Mouse (Mus musculus): ENCODE results near the gene Snrpa1.

Gene Snrpa1

GRCm38 (mm10) chr7:66079364-66080230 lies 20.8 kb downstream of the Snrpa1 start, which contains the start of gene Selenos:
Gene Selenos (plus strand): TSS chr7:66079649.
- DNase-seq (ENCODE audit: low spot score): peak; percentile 96

GRCm38 (mm10) chr7:66080231-66080613 lies 21.4 kb downstream of the Snrpa1 start:
- DNase-seq (ENCODE audit: low spot score): no peak

- DNase-seq (ENCODE audit: low spot score): no peak
These were observed 25.0 kb downstream of the Snrpa1 start for GRCm38 (mm10) chr7:66083757-66084156.

- DNase-seq (ENCODE audit: low spot score): no peak
These were observed 25.7 kb downstream of the Snrpa1 start for GRCm38 (mm10) chr7:66084546-66084945.

GRCm38 (mm10) chr7:66087652-66088051 lies 28.8 kb downstream of the Snrpa1 start:
- peak; percentile 53 for DNase-seq (ENCODE audit: low spot score)

- DNase-seq (ENCODE audit: low spot score): no peak
These were observed 29.3 kb downstream of the Snrpa1 start for GRCm38 (mm10) chr7:66088077-66088476.

- DNase-seq (ENCODE audit: low spot score): no peak
These were observed 31.9 kb downstream of the Snrpa1 start for GRCm38 (mm10) chr7:66090676-66091190.

- no peak for DNase-seq (ENCODE audit: low spot score)
These were observed 32.8 kb downstream of the Snrpa1 start for GRCm38 (mm10) chr7:66091553-66091952.

GRCm38 (mm10) chr7:66092656-66093055 lies 33.9 kb downstream of the Snrpa1 start:
- DNase-seq (ENCODE audit: low spot score): no peak

- peak; percentile 29 for DNase-seq (ENCODE audit: low spot score)
These were observed 35.3 kb downstream of the Snrpa1 start for GRCm38 (mm10) chr7:66094141-66094540.

GRCm38 (mm10) chr7:66098803-66099202 lies 40.0 kb downstream of the Snrpa1 start:
- no peak for DNase-seq (ENCODE audit: low spot score)

GRCm38 (mm10) chr7:66101866-66102265 lies 43.1 kb downstream of the Snrpa1 start:
- DNase-seq (ENCODE audit: low spot score): no peak

GRCm38 (mm10) chr7:66104531-66104930 lies 45.7 kb downstream of the Snrpa1 start:
- no peak for DNase-seq (ENCODE audit: low spot score)

GRCm38 (mm10) chr7:66105771-66106170 lies 47.0 kb downstream of the Snrpa1 start:
- no peak for DNase-seq (ENCODE audit: low spot score)

- no peak for DNase-seq (ENCODE audit: low spot score)
These were observed 47.8 kb downstream of the Snrpa1 start for GRCm38 (mm10) chr7:66106581-66107056.

GRCm38 (mm10) chr7:66107206-66107605 lies 48.4 kb downstream of the Snrpa1 start:
- DNase-seq (ENCODE audit: low spot score): no peak

- DNase-seq (ENCODE audit: low spot score): no peak
These were observed 49.1 kb downstream of the Snrpa1 start for GRCm38 (mm10) chr7:66107930-66108329.

GRCm38 (mm10) chr7:66108961-66109854 lies 50.4 kb downstream of the Snrpa1 start, which contains the start of gene Chsy1:
Gene Chsy1 (plus strand): TSS chr7:66109515.
- peak; percentile 86 for DNase-seq (ENCODE audit: low spot score)

GRCm38 (mm10) chr7:66109855-66110635 lies 51.2 kb downstream of the Snrpa1 start:
- DNase-seq (ENCODE audit: low spot score): no peak

GRCm38 (mm10) chr7:66110636-66111112 lies 51.9 kb downstream of the Snrpa1 start:
- DNase-seq (ENCODE audit: low spot score): no peak

- DNase-seq (ENCODE audit: low spot score): no peak
These were observed 52.4 kb downstream of the Snrpa1 start for GRCm38 (mm10) chr7:66111211-66111610.

Data from layer of hippocampus, adult 11-12 months (tissue).